Mouse (Mus musculus) midbrain, embryonic 10.5 days (tissue): ENCODE data around the gene Cacna1c. TPM values are rescaled to one million over a fixed set of nuclear protein-coding genes. Genes with fewer than 3 reads are reported as not detected.

Source experiments
- DNase-seq: peaks from one replicate; pipeline ENCODE4 v3.0.0-alpha.2; 2017; ENCODE audit warnings: low spot score
- H3K27ac ChIP-seq: fragments of 300-500 bp; sonication (generic); replicated peaks from 2 replicates; pipeline ENCODE4 v1.5.1; 2016; ENCODE audit warnings: mild to moderate bottlenecking
- H3K27me3 ChIP-seq: fragments of 300-500 bp; sonication (generic); 2 replicates; pipeline ENCODE4 v1.6.1; 2016; ENCODE audit warnings: low read depth, mild to moderate bottlenecking; ENCODE audit not compliant: poor library complexity, severe bottlenecking
- H3K36me3 ChIP-seq: fragments of 300-500 bp; sonication (generic); 2 replicates; pipeline ENCODE4 v1.6.1; 2016; ENCODE audit warnings: mild to moderate bottlenecking, moderate library complexity
- H3K4me1 ChIP-seq: fragments of 300-500 bp; sonication (generic); 2 replicates; pipeline ENCODE4 v1.6.1; 2016
- H3K4me3 ChIP-seq: fragments of 300-500 bp; sonication (generic); 2 replicates; pipeline ENCODE4 v1.5.1; 2016; ENCODE audit warnings: mild to moderate bottlenecking, moderate library complexity
- H3K9me3 ChIP-seq: fragments of 300-500 bp; sonication (generic); replicated peaks from 2 replicates; pipeline ENCODE4 v1.6.1; 2016; ENCODE audit warnings: mild to moderate bottlenecking
- WGBS: fragments of 180-500 bp; shearing (Covaris S2); methylation state at CpG from one replicate; pipeline ENCODE4 v1.1.7; 2016; 5-methylcytosine and 5-hydroxymethylcytosine counted together
- polyA plus RNA-seq: library from polyadenylated mRNA; unstranded; fragments of >200 nt; fragmentation: Nextera tagmentation; extraction: Ambion mirVana; gene quantifications from 2 replicates; pipeline ENCODE4 v1.2.1, GENCODE M21; 2016

The Cacna1c gene
- polyA plus RNA-seq, 1 experiment from 2014 or later, result 1.5 TPM

DNA sequence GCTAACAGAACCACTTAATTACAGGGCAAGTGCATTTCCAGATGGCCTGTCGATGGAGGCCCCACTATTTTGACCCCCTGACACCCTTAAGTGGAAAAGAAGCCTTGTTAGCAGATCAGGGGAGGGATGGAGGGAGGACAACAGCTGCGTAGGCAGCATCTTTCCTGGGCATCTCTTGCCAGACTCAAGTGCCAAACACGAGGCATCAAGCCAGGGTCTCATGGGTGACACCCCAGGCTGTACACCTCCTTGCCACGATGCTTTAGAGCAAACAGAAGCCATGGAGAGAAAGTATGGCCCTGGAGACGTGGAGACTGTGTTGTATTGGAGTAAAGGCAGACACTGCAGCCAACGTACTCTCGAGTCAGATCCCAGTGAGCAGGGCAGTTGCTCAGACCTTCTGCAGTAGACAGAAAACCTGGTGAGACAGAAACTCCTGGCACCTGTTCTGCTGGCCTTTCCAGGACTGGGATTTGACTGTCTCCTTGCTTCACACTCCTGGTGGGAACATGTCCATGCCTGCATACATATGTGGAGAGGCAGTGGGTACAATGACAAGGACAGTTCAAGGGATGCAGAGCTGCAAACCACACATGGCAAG lies 325.9 kb downstream of the Cacna1c start:
- no peak overlapping the region for H3K27ac ChIP-seq
- H3K4me3 ChIP-seq, result no peak overlapping the region
- no peak for DNase-seq
- H3K9me3 ChIP-seq, result no peaks in the 10 kb centered on the region
- peaks cover 13% of the 10 kb centered on the region for H3K4me1 ChIP-seq
- H3K27me3 ChIP-seq, result no peaks in the 10 kb centered on the region
- no peaks in the 10 kb centered on the region for H3K36me3 ChIP-seq
- 77% methylated on average over 7 of the region's 7 CpGs for WGBS

DNA sequence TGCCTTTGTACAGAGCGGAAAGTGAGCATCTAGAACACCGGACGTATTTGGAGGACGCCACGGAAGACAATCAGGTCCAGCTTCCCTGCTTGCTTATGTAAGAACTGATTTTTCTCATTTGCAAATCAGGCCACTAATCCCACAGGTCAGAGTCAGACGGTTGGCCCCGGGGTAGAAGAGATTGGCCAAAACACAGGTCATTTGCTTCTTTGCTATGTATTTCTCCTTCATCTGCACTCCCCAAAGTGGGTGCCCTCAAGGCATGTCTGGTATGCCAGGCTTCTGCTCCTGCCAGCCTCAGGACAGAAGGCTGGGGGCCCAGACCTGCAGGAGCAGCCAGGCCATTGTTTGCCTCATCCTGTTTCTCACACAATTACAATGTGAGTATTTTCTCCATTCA lies 328.8 kb downstream of the Cacna1c start:
- H3K4me1 ChIP-seq, result peaks cover 23% of the 10 kb centered on the region
- WGBS, result 86% methylated on average over 7 of the region's 7 CpGs
- H3K27ac ChIP-seq, result no peak overlapping the region
- H3K9me3 ChIP-seq, result no peaks in the 10 kb centered on the region
- DNase-seq, result no peak
- H3K36me3 ChIP-seq, result no peaks in the 10 kb centered on the region
- no peaks in the 10 kb centered on the region for H3K27me3 ChIP-seq
- no peak overlapping the region for H3K4me3 ChIP-seq

DNA sequence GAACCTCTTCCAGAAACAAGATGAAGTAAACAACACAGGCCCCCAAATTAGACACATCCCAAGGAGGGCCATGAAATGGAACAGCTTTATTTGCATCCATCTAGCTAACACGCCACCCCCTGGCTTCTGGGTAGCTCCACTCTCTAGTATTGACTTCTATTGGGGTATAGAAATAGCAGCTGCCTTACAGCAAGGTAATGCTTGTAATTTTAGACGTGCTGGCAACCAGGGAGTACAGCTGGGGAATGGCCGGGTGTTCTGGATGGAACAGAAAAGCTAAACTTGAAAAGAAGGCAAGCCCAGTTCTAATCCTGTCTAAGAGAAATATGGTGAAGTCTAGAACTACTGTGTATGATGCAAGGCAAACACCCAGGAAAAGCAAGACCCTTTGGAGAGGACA lies 329.3 kb downstream of the Cacna1c start:
- H3K27me3 ChIP-seq, result no peaks in the 10 kb centered on the region
- no peaks in the 10 kb centered on the region for H3K9me3 ChIP-seq
- H3K4me1 ChIP-seq, result peaks cover 27% of the 10 kb centered on the region
- 82% methylated on average over 3 of the region's 3 CpGs for WGBS
- no peaks in the 10 kb centered on the region for H3K36me3 ChIP-seq
- no peak overlapping the region for H3K27ac ChIP-seq
- no peak overlapping the region for H3K4me3 ChIP-seq
- no peak for DNase-seq

DNA sequence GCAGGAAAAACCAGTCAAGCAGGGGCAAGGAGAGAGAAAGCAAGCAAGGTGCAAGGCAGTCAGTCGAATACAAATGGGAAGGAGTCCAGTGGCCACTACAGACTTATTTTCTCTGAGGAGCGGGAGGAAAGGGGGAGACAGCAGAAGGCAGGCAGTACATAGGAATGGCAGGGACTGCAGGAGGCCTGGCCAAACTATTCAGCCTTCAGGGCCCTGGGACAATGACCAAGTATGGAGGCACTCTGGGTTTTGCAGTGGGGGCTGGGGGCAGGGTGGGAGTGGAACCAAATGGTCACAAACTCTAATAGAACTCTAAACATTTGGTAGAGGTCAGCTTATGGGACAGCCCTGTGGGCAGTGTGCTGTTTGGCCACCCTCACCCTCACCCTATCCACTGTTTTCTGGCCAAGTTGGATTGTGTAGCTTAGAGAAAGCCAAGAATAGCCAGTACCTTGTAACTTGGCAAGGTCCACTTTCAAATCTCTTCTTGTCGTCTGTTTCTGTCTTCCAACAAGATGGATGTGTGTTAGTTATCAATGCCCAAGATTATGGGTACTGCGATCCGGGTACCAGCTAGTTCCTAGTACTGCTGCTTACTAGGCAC lies 330.3 kb downstream of the Cacna1c start:
- Histone ChIP-seq H3K9me3 (no peaks in the 10 kb centered on the region), H3K27me3 (no peaks in the 10 kb centered on the region), H3K4me3 (no peak overlapping the region), H3K4me1 (peaks cover 29% of the 10 kb centered on the region), H3K36me3 (no peaks in the 10 kb centered on the region), H3K27ac (no peak overlapping the region)
- WGBS, result 85% methylated on average over 5 of the region's 5 CpGs
- DNase-seq, result no peak

DNA sequence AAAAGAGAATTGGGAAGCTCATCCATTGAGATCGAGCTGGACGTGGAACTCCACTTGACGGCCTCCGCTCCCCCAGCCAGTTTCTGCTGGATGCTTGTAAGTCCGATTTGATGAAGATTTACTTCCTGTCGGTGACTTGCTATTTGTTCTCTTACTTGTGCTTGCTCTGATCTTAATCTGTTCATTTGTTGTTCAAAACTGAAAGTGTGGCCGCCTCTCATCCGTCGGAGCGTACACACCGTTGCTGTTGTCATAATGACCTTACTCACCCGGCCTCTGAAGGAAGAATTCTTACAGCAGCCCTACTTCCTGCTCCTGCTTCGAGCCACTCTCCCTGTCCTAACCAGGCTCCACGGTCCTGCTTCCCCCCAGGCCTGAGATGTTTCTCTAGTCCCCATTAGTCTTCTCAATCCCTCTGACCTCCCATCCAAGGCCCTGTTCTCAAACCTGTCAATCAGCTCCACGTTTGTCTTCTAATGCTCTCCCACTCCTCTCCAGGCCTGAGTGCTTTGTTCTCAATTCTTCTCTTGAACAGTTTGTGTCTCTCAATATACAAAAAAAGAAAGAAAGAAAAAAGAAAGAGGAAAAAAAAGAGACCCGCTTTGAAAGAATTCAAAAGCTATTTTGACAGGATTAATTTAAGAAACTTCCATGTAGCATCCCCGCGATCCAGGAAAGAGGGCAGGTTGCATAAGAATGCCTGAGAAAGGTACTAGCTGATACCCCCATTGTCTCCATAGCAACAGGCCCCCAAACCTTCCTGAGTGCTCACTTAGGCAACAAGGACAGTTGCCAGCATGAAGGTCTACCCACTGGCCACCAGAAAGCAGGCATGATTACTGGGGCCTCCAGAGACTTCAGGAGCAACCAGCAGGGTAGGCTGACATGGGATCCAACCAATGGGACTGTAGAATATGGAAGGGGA lies 331.3 kb downstream of the Cacna1c start:
- DNase-seq, result no peak
- H3K4me1 ChIP-seq, result peaks cover 29% of the 10 kb centered on the region
- 0 out of 2 replicates have a peak overlapping the region, but pooled peaks have one; percentile 23 for H3K27ac ChIP-seq
- no peaks in the 10 kb centered on the region for H3K36me3 ChIP-seq
- no peak overlapping the region for H3K4me3 ChIP-seq
- no peaks in the 10 kb centered on the region for H3K9me3 ChIP-seq
- H3K27me3 ChIP-seq, result no peaks in the 10 kb centered on the region
- 73% methylated on average over 18 of the region's 18 CpGs for WGBS

DNA sequence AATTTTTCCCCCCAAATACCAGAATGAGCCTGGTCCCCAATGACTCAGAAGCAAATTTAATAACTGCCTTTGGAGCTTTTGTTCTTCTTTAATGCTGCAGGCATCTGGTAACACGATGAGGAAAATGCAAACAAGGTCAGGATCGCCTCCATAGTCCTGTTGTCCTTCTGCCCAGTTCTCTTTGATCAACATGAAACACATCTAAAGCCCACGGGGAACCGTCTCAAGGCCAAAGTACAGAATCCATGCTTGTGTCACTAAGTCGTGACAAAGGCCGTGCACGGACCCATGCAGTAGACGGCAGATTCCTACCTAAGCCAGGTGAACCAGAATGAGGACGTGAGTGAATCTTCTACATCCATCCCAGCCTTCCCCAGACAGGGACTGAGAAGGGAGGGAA lies 333.5 kb downstream of the Cacna1c start:
- 93% methylated on average over 9 of the region's 9 CpGs for WGBS
- no peak overlapping the region for H3K4me3 ChIP-seq
- no peaks in the 10 kb centered on the region for H3K36me3 ChIP-seq
- H3K27ac ChIP-seq, result no peak overlapping the region
- no peak for DNase-seq
- no peaks in the 10 kb centered on the region for H3K27me3 ChIP-seq
- peaks cover 29% of the 10 kb centered on the region for H3K4me1 ChIP-seq
- no peaks in the 10 kb centered on the region for H3K9me3 ChIP-seq

DNA sequence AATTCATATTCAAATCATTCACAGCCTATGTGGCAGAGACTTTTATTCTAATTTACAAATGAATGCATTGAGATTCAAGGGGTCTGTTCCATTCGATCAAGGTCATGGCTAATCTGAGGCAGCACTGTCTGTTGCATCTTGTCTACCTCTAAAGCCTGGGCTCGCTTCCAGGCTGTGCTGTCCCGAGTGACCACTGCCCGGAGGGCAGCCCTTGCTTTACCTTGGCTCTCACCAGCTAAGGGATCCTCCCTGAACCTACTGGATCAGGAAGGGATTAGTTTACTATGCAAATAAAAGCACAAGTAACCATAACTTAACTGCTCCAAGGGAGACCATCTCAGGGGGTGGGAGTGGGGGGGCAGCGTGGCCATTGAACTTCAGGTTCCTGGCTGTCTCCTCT lies 334.1 kb downstream of the Cacna1c start:
- Histone ChIP-seq H3K36me3 (no peaks in the 10 kb centered on the region), H3K27me3 (no peaks in the 10 kb centered on the region), H3K4me3 (no peak overlapping the region), H3K9me3 (no peaks in the 10 kb centered on the region), H3K4me1 (peaks cover 23% of the 10 kb centered on the region), H3K27ac (no peak overlapping the region)
- no peak for DNase-seq
- 85% methylated on average over 5 of the region's 5 CpGs for WGBS

DNA sequence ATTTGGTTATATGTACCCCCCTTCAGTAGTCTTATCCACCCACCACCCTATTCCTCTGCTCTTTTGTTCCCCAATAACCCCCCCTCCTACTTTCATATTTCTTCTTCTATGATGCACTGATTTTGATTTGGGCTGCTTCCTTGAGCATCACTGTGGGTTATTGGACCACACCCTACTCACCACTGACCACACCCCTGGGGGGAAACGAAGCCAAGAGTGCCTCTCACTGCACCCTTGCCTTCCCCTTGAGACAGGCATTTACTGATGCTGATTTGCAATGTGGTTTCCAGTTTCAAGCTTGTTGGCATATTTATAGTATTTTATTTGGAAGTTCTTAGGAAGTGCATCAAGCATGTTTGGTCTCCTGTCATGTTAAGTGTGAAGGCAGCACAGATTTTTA lies 337.8 kb downstream of the Cacna1c start:
- H3K36me3 ChIP-seq, result no peaks in the 10 kb centered on the region
- H3K9me3 ChIP-seq, result no peaks in the 10 kb centered on the region
- DNase-seq, result no peak
- no peaks in the 10 kb centered on the region for H3K27me3 ChIP-seq
- H3K27ac ChIP-seq, result no peak overlapping the region
- 61% methylated on average over 1 of the region's 1 CpGs for WGBS
- H3K4me1 ChIP-seq, result peaks cover 10% of the 10 kb centered on the region
- no peak overlapping the region for H3K4me3 ChIP-seq

DNA sequence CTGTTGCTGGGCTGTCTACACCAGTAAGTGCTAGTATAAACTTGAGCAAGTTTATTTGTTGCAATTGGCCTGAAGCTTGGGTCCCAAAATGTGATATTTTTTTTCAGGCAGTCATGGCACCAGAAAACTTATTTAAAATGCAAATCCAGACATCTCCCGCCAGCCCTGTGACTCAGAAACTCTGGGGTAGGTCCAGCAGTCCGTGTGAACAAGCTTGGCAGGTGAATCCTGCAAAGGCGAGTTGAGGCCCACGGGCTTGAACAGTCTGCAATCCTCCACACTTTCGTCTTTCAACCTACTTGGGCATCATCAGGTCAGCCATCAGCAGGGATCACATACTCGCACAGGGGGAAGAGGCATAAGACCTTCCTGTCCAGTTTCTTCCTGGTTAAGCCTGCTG lies 344.1 kb downstream of the Cacna1c start:
- no peaks in the 10 kb centered on the region for H3K36me3 ChIP-seq

DNA sequence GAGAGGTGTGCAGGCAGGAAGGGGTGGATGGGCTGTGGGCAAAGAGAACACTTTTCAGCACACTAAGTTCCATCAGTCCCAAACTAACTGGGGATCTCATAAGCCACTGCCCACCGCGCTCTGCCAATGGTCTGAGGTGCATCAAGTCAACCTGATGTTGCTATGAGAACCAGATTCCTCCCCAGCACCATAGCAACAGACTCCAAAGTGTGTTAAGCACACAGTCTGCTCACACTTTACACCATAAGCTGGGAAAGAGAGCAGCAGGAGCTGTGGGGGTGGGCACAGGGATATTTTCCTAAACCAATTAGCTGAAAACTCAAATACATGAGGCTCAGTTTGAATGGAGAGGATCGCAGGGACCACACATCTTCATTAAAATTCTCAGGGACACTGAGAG lies 345.1 kb downstream of the Cacna1c start:
- Histone ChIP-seq H3K4me3 (no peak overlapping the region), H3K36me3 (no peaks in the 10 kb centered on the region), H3K4me1 (peaks cover 20% of the 10 kb centered on the region), H3K9me3 (no peaks in the 10 kb centered on the region), H3K27ac (no peak overlapping the region), H3K27me3 (no peaks in the 10 kb centered on the region)
- DNase-seq, result peak; percentile 22
- WGBS, result 70% methylated on average over 3 of the region's 3 CpGs

More for the DNA sequence above, 344.1 kb downstream of the Cacna1c start:
- Histone ChIP-seq H3K9me3 (no peaks in the 10 kb centered on the region), H3K4me3 (no peak overlapping the region), H3K4me1 (peaks cover 15% of the 10 kb centered on the region), H3K27me3 (no peaks in the 10 kb centered on the region), H3K27ac (no peak overlapping the region)
- WGBS, result 84% methylated on average over 6 of the region's 6 CpGs
- DNase-seq, result no peak

DNA sequence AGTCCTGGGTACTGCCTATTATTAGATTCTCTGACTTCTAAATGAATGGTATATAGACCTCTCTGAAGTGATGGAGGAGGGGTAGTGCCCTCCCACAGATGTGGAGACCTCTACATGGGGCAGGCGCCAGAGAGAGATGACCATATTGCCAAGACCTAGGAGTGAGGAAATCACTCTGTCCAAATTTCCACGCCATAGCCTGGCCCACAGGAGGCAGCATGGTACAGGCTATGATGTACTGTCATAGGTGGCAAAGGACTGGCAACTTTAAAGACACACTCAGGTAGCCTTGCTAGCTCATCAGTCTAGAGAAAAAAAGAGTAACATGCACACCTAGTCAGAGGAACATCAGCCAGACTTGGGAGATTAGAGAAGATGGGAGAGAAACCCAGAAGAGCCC lies 347.6 kb downstream of the Cacna1c start:
- no peak for DNase-seq
- no peak overlapping the region for H3K27ac ChIP-seq
- no peaks in the 10 kb centered on the region for H3K36me3 ChIP-seq
- no peak overlapping the region for H3K4me3 ChIP-seq
- no peaks in the 10 kb centered on the region for H3K27me3 ChIP-seq
- H3K4me1 ChIP-seq, result peaks cover 30% of the 10 kb centered on the region
- WGBS, result 87% methylated on average over 2 of the region's 2 CpGs
- no peaks in the 10 kb centered on the region for H3K9me3 ChIP-seq

DNA sequence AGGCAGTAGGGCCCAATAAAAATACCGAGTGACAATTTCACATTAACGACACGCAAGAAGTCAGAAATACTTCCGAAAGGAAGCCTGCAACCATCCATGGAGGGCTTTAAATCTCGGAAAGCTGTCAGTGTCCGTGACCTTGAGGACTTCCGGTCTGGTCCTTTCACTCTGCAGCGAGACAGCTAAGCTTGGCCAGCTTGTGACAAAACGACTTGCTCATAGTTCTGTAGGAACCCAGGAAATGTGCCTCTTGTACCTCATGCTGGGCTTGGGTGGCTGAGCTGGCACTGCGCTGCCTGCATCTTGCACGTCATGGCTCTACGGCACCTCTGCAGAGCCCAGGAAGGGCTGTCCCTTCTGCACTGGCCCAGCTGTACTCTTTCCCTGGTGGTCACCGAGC lies 348.5 kb downstream of the Cacna1c start:
- Histone ChIP-seq H3K4me3 (no peak overlapping the region), H3K27ac (no peak overlapping the region), H3K36me3 (no peaks in the 10 kb centered on the region), H3K27me3 (no peaks in the 10 kb centered on the region), H3K4me1 (peaks cover 30% of the 10 kb centered on the region), H3K9me3 (no peaks in the 10 kb centered on the region)
- WGBS, result 92% methylated on average over 13 of the region's 13 CpGs
- DNase-seq, result no peak

DNA sequence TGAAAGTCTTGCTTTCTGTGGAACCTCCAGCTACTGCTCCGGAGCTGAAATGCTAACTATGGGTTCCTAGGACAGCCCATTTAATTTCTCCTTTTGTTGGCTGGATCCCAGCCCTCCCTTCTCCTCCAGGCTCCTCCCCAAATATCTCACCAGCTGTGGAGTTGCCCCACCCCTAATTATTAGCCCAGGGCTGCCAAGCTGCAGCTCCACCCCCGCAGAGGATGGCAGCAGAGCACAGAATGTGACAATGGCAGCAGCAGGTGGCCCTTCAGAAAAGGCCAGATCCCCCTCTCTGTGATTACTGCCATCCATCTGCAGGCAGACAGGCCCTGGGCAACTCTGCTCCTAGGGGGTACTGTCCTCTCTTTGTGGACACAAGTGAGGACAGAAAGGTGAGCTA lies 350.4 kb downstream of the Cacna1c start:
- Histone ChIP-seq H3K27ac (peak overlapping the region; percentile 42; the same call in 1 of the 2 replicates), H3K27me3 (no peaks in the 10 kb centered on the region), H3K9me3 (no peaks in the 10 kb centered on the region), H3K36me3 (no peaks in the 10 kb centered on the region), H3K4me1 (peaks cover 33% of the 10 kb centered on the region), H3K4me3 (no peak overlapping the region)
- DNase-seq, result no peak
- 16% methylated on average over 2 of the region's 2 CpGs for WGBS
